Mouse (Mus musculus): ENCODE data around the gene Necap2. TPM values are rescaled to one million over a fixed set of nuclear protein-coding genes. Genes with fewer than 3 reads are reported as not detected.
A peak's percentile ranks its signal among the peaks of the same experiment; 100 is the strongest.

Gene Necap2
- polyA plus RNA-seq, 1 experiment from 2014 or later, result 87.1 TPM

GRCm38 (mm10) chr4:141059616-141060425 lies 18.3 kb downstream of the Necap2 start:
- no peak; the same call in 1 of the 2 replicates for ATAC-seq (ENCODE audit: insufficient number of reproducible peaks, insufficient read depth, low FRiP score, low TSS enrichment, low read depth)
- Histone ChIP-seq H3K9ac (replicated peaks) (peak overlapping the region; percentile 89), H3K27ac (peak overlapping the region; percentile 92), H3K27me3 (no peaks in the 10 kb centered on the region), H3K9me3 (no peaks in the 10 kb centered on the region), H3K4me2 (peak overlapping the region; percentile 75), H3K4me1 (replicated peaks) (peaks cover 21% of the 10 kb centered on the region), H3K36me3 (peaks cover 34% of the 10 kb centered on the region), H3K4me3 (replicated peaks) (peak overlapping the region; percentile 71)
- 1% methylated on average over 32 of the region's 32 CpGs for WGBS

- no peak overlapping the region for H3K27ac ChIP-seq
- peaks cover 25% of the 10 kb centered on the region for H3K4me1 ChIP-seq (replicated peaks)
- ATAC-seq (ENCODE audit: insufficient number of reproducible peaks, insufficient read depth, low FRiP score, low TSS enrichment, low read depth), result no peak
- H3K36me3 ChIP-seq, result peaks cover 40% of the 10 kb centered on the region
- H3K4me3 ChIP-seq (replicated peaks), result no peak overlapping the region
- no peaks in the 10 kb centered on the region for H3K9me3 ChIP-seq
- WGBS, result 81% methylated on average over 9 of the region's 9 CpGs
- H3K4me2 ChIP-seq, result no peak overlapping the region; the same call in 1 of the 2 replicates
- H3K27me3 ChIP-seq, result no peaks in the 10 kb centered on the region
- H3K9ac ChIP-seq (replicated peaks), result no peak overlapping the region
Measured at GRCm38 (mm10) chr4:141058835-141059234, 19.3 kb downstream of the Necap2 start.

- Histone ChIP-seq H3K4me2 (no peak overlapping the region), H3K4me3 (replicated peaks) (no peak overlapping the region), H3K4me1 (replicated peaks) (peaks cover 34% of the 10 kb centered on the region), H3K9me3 (no peaks in the 10 kb centered on the region), H3K36me3 (peaks cover 54% of the 10 kb centered on the region), H3K27ac (no peak overlapping the region), H3K9ac (replicated peaks) (no peak overlapping the region), H3K27me3 (no peaks in the 10 kb centered on the region)
- no peak for ATAC-seq (ENCODE audit: insufficient number of reproducible peaks, insufficient read depth, low FRiP score, low TSS enrichment, low read depth)
- 97% methylated on average over 10 of the region's 10 CpGs for WGBS
Measured at GRCm38 (mm10) chr4:141056970-141057369, 21.2 kb downstream of the Necap2 start.

GRCm38 (mm10) chr4:141053568-141054161 lies 24.5 kb downstream of the Necap2 start:
- Histone ChIP-seq H3K4me2 (peak overlapping the region; percentile 17; the same call in 1 of the 2 replicates), H3K27ac (0 out of 2 replicates have a peak overlapping the region, but pooled peaks have one; percentile 29), H3K36me3 (peaks cover 70% of the 10 kb centered on the region), H3K4me1 (replicated peaks) (peaks cover 16% of the 10 kb centered on the region), H3K27me3 (no peaks in the 10 kb centered on the region), H3K9me3 (no peaks in the 10 kb centered on the region), H3K9ac (replicated peaks) (peak overlapping the region; percentile 5; the same call in 1 of the 2 replicates), H3K4me3 (replicated peaks) (no peak overlapping the region)
- ATAC-seq (ENCODE audit: insufficient number of reproducible peaks, insufficient read depth, low FRiP score, low TSS enrichment, low read depth), result no peak
- WGBS, result 42% methylated on average over 17 of the region's 17 CpGs

- H3K4me1 ChIP-seq (replicated peaks), result peaks cover 16% of the 10 kb centered on the region
- peaks cover 71% of the 10 kb centered on the region for H3K36me3 ChIP-seq
- H3K9ac ChIP-seq (replicated peaks), result peak overlapping the region; percentile 5; the same call in 1 of the 2 replicates
- H3K4me2 ChIP-seq, result peak overlapping the region; percentile 17; the same call in 1 of the 2 replicates
- WGBS, result 56% methylated on average over 8 of the region's 8 CpGs
- no peak for ATAC-seq (ENCODE audit: insufficient number of reproducible peaks, insufficient read depth, low FRiP score, low TSS enrichment, low read depth)
- H3K9me3 ChIP-seq, result no peaks in the 10 kb centered on the region
- H3K4me3 ChIP-seq (replicated peaks), result no peak overlapping the region
- H3K27me3 ChIP-seq, result no peaks in the 10 kb centered on the region
- H3K27ac ChIP-seq, result 0 out of 2 replicates have a peak overlapping the region, but pooled peaks have one; percentile 29
Measured at GRCm38 (mm10) chr4:141053138-141053537, 25.0 kb downstream of the Necap2 start.

GRCm38 (mm10) chr4:141052442-141052841 lies 25.7 kb downstream of the Necap2 start:
- no peak overlapping the region for H3K4me2 ChIP-seq
- H3K4me1 ChIP-seq (replicated peaks), result peaks cover 16% of the 10 kb centered on the region
- H3K36me3 ChIP-seq, result peaks cover 70% of the 10 kb centered on the region
- no peak overlapping the region for H3K27ac ChIP-seq
- no peak overlapping the region for H3K4me3 ChIP-seq (replicated peaks)
- no peak for ATAC-seq (ENCODE audit: insufficient number of reproducible peaks, insufficient read depth, low FRiP score, low TSS enrichment, low read depth)
- no peaks in the 10 kb centered on the region for H3K9me3 ChIP-seq
- H3K9ac ChIP-seq (replicated peaks), result no peak overlapping the region
- no peaks in the 10 kb centered on the region for H3K27me3 ChIP-seq
- WGBS, result 89% methylated on average over 12 of the region's 12 CpGs

GRCm38 (mm10) chr4:141049476-141049835 lies 28.7 kb downstream of the Necap2 start:
- Histone ChIP-seq H3K36me3 (peaks cover 63% of the 10 kb centered on the region), H3K9ac (replicated peaks) (peak overlapping the region; percentile 14; the same call in 1 of the 2 replicates), H3K4me2 (no peak overlapping the region), H3K27me3 (no peaks in the 10 kb centered on the region), H3K9me3 (no peaks in the 10 kb centered on the region), H3K27ac (no peak overlapping the region), H3K4me3 (replicated peaks) (no peak overlapping the region), H3K4me1 (replicated peaks) (peaks cover 22% of the 10 kb centered on the region)
- WGBS, result 37% methylated on average over 4 of the region's 4 CpGs
- ATAC-seq (ENCODE audit: insufficient number of reproducible peaks, insufficient read depth, low FRiP score, low TSS enrichment, low read depth), result no peak

GRCm38 (mm10) chr4:141048810-141049475 lies 29.2 kb downstream of the Necap2 start:
- Histone ChIP-seq H3K27me3 (no peaks in the 10 kb centered on the region), H3K4me3 (replicated peaks) (no peak overlapping the region), H3K27ac (no peak overlapping the region), H3K4me2 (no peak overlapping the region), H3K36me3 (peaks cover 61% of the 10 kb centered on the region), H3K9me3 (no peaks in the 10 kb centered on the region), H3K4me1 (replicated peaks) (peaks cover 21% of the 10 kb centered on the region), H3K9ac (replicated peaks) (0 out of 2 replicates have a peak overlapping the region, but pooled peaks have one; percentile 14)
- WGBS, result 90% methylated on average over 17 of the region's 17 CpGs
- ATAC-seq (ENCODE audit: insufficient number of reproducible peaks, insufficient read depth, low FRiP score, low TSS enrichment, low read depth), result no peak

GRCm38 (mm10) chr4:141044816-141045215 lies 33.3 kb downstream of the Necap2 start:
- ATAC-seq (ENCODE audit: insufficient number of reproducible peaks, insufficient read depth, low FRiP score, low TSS enrichment, low read depth), result peak; percentile 58; the same call in 1 of the 2 replicates
- peaks cover 11% of the 10 kb centered on the region for H3K4me1 ChIP-seq (replicated peaks)
- H3K4me2 ChIP-seq, result no peak overlapping the region
- WGBS, result 20% methylated on average over 8 of the region's 8 CpGs
- H3K4me3 ChIP-seq (replicated peaks), result no peak overlapping the region
- no peak overlapping the region for H3K9ac ChIP-seq (replicated peaks)
- H3K36me3 ChIP-seq, result peaks cover 70% of the 10 kb centered on the region
- no peaks in the 10 kb centered on the region for H3K9me3 ChIP-seq
- no peaks in the 10 kb centered on the region for H3K27me3 ChIP-seq
- H3K27ac ChIP-seq, result peak overlapping the region; percentile 71; the same call in 1 of the 2 replicates

GRCm38 (mm10) chr4:141041117-141041516 lies 37.0 kb downstream of the Necap2 start:
- peaks cover 7% of the 10 kb centered on the region for H3K4me1 ChIP-seq (replicated peaks)
- H3K4me3 ChIP-seq (replicated peaks), result no peak overlapping the region
- no peak overlapping the region for H3K4me2 ChIP-seq
- no peak for ATAC-seq (ENCODE audit: insufficient number of reproducible peaks, insufficient read depth, low FRiP score, low TSS enrichment, low read depth)
- peak overlapping the region; percentile 40; the same call in 1 of the 2 replicates for H3K9ac ChIP-seq (replicated peaks)
- H3K27ac ChIP-seq, result no peak overlapping the region
- peaks cover 82% of the 10 kb centered on the region for H3K36me3 ChIP-seq
- WGBS, result 52% methylated on average over 12 of the region's 12 CpGs
- H3K9me3 ChIP-seq, result no peaks in the 10 kb centered on the region
- no peaks in the 10 kb centered on the region for H3K27me3 ChIP-seq

All from limb, embryonic 12.5 days (tissue).